Mouse (Mus musculus) T-helper 2 cell (primary cell): ENCODE data around the gene St6gal2.

Source experiments
- in situ Hi-C: fragments of 300-600 bp; cut with MboI, MseI; formaldehyde crosslinking; loops from one replicate; pipeline ENCODE4 v1.15.1; 2025; ENCODE audit warnings: high pct_unique_total_duplicates

Gene St6gal2

DNA sequence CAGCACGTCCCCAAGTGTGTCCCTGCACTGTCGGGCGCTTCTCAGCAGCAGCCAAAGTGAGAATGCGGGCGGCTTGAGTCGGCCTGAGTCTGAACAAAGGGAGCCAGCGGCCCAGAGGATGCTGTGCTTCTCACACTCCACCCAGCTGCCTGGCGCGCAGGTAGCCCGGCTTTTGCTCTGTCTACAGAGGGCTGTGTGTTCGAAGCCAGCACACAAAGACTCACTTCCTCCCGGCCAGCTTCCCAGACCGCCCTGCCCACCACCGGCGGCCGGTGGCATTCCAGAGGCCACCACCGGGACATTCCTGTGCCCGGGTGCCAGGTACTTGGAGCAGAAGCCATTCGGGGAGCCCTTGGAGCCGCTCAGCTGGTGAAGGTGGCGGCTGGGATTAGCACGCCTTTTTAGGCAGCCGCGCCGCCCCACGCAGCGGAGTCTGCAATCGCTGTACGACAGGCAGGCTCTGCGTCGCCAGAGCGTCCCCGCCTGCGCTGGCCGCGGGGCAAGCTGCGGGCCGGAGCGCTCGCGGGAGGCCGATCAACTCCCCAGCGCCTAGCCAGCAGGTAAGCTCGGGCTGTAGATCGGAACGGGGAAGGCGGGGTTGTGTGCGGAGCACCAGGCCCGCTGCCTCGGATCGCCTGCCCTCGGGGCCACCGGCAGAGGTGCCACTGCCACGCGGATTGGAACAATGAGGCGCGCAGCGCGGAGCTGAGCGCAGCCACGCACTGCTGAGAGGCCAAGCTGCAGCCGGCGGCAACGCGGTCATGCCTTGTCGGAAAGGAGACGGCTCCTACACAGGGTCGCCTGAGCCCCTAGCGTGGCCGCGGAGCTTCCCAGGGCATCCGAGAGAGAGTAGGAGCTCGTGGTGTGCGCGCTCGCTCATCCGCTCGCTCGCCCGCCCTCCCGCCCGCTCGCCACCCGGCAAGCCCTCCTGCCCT, at the start of gene St6gal2:
TSS of gene St6gal2 (plus strand) at position 133 of the 935 bp plus-strand sequence.
- in situ Hi-C loops, result no loop called here

DNA sequence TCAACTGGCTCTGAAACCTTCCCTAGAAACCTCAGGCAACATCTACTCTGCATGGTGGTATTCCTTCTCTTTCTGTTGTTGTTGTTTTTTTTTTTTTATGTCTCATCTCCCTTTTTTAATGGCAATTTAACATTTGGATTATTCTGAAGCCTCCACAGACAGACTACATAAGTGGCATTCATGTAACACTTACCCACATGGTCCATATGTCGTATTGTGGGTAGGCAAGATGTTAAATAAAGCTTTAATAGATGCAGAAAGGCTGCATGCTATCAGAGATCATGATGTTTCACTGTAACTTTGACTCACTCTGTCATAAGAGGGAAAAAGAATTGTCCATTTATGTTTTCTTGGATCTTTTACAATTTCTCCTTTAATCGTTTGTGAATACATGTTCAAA, 39.1 kb upstream of the St6gal2 start:
- in situ Hi-C loops, result no loop called here

DNA sequence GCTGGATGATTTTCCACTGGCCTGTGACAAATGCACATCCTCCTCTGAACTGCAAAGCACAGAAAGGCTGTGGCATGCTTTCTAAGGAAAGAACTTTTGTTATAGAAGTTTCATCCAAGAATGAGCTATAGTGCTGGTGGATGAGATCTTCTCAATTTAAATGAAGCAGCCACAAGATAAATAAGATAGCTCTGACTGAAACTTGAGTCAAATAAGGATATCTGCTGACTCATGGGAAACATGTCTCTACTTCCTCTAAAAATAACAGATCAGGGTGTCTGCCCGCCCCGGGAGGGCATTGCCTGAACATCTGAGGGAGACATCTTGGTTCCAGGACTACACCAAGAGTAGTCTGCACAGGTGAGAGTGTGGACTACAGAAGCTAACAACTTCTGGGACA, 28.7 kb upstream of the St6gal2 start:
- in situ Hi-C loops, result no loop called here

DNA sequence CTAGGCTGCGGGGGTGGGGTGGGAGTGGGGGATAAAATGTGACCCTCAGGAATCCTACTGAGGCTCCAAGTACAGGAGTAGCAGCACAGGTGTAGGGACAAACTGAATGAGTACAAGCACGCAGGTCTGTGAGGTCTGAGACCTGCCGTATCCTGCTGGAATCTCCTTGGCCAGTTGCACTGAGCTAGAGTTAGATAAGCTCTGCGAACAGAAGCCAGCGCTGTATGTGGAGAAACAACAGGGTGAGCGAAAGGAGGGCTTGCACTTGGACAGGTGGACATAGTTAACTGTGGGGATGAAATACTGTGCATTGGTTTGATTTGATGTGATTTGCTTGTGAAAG, 974 bp downstream of the St6gal2 start:
- in situ Hi-C loops, result no loop called here

DNA sequence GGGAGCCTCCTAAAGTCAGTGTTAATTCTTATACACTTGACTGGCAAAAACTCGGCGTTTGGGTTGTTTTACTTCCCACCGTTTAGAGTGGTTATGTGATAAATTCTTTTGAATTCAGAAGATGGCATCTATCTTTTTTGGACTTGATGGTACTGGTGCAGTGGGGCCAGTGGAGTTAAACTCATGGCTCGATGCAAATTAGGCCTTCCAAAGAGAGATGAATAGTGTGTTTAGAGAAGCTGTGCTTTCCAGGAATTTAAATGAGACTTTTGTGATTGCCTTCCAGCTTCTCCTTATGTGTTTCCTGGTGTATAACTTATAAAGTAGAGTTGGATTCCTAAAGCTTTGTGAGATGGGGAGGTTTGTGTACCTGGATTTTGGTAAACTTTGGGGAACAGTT, 1.5 kb downstream of the St6gal2 start:
- in situ Hi-C loops, result no loop called here

DNA sequence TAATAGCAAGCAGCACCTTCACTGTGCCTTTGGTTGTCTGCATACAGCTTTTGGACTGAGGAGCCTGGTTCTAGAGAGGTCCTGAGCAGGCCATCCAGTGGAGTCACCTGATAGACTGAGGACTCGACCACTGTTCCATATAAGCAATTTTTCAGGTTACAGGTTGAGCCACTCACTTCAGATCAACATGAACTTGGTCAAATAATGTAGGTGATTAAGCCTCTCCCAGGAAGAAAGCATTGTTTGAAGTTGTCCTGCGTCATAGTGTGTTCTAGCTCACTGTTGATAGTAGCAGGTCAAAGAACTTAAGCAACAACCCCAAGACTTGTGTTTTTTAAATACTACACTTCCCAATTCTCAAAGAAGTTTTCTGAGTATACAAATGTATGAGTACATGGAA, 5.8 kb downstream of the St6gal2 start:
- in situ Hi-C loops, result no loop called here

DNA sequence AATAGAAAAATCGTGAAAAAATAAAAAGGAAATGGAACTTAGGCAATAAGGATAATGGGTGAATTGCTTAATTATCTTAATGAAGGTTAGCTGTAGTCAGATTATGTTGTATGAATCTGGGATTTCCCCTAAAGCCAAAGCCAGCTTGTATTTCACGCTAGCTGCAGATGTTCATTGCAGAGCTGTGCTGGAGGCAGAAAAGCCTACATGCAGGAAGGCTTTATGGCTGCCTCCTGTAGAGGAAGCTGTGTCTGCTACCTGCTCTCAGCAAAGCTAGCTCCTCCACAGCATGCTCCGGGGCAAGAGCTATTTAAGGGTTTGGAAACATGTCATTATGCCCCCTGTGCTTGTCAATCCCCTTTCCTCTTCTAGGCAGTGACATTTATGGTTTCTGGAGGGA, 9.3 kb downstream of the St6gal2 start:
- in situ Hi-C loops, result no loop called here

DNA sequence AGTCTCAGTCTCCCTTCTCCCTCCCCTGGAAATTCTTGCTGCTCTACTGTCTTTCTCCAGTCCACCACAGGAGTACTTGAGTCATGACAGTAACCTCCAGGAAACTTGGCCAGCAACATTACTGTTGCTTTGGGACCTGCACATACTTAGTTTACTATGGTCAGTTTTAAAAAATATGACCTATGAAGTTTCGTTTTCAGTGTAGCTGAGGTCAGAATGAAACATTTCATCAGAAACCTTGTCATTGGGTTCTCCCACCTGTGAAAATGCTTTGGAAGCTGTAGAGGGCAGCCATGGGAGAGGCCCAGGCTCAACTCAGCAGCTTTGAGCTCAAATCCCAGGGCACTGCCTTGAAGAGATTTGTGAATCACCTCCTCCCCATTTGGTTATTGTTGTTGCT, 15.0 kb downstream of the St6gal2 start:
- in situ Hi-C loops, result no loop called here

DNA sequence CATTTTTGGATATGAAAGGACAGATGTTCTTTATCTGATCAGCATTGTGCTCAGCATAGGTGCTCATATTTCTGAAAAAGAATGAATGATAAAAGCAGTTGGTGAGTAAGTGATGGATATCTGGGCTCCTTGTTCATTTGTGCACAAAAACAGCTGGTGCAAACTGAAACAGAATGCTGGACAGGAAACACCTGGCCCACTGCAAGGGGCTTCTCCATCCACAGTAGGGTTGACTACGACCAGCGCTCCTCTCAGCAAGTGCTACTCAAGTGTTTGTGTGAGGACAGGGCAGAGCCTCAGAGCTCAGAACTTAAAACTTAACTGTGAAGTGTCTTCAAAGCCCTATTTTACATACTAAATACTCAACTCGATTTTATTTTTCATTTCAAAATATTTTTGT, 22.4 kb downstream of the St6gal2 start:
- in situ Hi-C loops, result no loop called here

DNA sequence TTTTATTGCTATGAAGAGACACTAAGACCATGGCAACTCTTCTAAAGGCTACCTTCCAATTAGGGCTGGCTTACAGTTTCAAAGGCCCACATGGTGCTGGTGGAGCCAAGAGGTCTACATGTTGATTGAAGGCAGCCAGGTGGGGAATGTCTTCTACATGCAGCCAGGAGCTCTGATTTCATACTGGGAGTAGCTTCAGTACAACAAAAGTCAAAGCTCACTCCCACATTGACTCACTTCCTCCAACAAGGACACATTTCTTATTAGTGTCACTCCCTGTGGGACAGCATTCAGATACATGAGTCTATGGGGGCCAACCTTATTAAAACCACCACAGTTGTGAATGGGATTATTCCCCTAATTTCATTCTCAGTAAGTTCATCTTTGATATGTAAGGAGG, 23.8 kb downstream of the St6gal2 start:
- in situ Hi-C loops, result no loop called here

DNA sequence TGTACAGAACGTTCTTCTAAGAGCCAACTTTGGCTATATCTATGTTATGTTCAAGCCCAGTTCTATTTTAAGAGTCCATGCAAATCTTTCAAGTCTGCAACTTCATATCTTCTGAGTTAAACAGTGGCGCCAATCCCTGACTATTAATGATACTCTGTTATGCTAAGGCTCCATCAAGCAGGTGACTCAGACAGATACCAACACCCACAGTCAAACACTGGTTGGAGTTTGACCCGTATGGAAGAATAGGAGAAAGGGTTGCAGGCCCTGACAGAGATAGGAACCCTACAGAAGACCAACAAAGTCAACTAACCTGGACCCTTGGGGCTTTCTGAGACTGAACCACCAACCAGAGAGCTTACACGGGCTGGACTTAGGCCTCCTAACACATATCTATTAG, 30.8 kb downstream of the St6gal2 start:
- in situ Hi-C loops, result no loop called here

DNA sequence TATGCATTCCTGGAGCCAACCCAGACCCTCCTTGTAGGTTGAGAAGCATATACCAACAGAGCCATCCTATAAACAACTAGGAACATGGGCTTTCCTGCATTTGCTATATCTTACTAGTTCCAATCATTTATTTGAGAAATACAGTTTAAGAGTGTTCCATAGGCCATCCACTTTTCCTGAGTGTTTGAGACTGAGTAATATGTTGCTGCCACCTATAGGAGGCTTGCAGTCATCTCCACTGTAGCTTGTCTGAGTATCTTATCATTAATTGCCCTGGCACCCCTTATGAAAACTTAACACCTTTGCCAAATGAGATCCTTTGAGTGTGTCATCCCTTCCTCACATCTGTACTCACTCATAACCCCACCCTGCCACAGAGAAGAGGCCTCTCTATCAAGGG, 32.2 kb downstream of the St6gal2 start:
- in situ Hi-C loops, result no loop called here

DNA sequence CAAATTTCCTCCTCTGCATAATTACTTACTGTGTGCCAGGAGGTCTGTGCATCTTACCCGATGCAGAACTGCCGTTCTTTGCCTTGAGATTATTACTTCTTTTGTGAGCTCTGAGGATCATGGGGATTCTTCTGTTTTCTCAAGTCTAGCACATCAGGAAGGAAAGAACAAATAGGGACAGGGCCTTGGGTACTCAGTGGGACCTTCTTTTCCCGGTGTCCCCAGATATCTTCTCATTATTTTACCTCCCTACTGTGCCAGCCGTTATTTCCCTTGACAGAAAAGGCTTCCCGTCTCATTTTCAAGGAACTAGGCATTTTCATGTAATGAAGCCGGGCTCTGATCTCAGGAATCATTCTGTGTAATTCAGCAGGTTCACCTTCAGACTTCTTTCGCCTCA, 34.2 kb downstream of the St6gal2 start:
- in situ Hi-C loops, result no loop called here

DNA sequence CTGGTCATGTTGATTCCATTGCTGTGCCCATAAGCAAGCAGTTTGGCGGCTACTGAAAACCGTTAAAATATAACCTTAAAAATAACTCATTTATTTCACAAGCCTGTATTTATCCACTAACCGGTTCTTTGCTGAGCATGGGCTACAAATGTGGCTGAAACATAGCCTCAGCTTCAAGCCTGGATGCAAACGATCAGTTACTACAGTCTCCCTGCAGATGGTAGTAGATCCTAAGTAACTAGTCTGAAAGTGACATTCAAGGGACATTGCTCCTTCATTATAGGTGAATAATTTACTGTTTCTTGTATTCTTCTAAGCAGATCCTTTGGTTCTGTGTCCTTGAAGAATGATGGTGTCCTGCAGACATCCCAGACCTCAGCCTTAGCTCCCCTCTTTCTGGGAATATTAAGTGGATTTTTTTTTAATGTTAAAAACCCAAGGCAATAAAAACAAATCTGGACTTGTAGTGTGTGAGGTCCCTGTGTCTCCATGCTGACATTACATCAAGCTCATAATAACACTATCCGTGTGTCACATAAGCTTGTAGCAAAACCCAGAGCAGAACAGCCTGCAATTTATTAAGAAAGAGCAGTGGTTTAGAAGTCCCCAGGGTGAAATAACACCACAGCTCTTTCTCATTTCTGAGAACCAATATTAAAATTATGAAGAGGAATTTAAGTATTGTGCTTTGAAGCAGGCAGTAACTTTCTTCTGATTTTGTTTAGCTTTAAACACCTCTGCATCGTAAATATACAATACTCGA, 39.1 kb downstream of the St6gal2 start:
- in situ Hi-C loops, result no loop called here

DNA sequence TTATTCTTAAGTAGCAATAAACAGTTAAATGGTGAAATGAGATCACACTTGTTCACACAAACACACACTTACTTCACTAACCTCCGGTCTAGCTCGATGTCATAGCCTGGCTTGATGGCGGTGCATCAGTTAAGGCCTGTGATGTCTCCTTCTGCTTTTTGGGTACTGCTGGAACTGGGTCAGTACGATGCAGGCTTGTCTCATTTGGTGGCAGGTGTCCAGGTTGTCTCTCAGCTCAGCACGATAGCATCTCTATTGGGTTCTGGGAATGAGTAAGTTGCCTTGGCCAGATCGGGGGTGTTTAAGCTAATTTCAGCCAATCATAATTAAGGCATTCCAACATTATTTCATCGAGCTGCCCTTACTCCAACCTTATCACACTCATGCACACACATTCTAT, 86.7 kb downstream of the St6gal2 start:
- in situ Hi-C loops, result no loop called here

DNA sequence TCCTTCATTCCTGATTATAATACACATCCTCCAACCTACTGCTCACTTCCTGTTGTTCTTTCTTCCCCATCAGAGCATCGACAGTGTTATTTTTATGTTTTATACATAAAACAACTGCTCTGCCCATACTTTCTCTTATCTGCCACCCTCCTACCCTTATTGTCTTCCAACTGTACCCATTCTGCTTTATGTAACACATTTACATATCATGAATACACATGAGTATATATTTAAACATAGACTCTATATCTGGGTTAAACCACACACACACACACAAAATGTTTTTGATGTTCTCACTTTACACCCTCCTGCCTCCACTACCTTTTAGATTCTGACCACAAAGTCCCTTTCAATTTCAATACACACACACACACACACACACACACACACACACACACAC, 103.3 kb downstream of the St6gal2 start:
- in situ Hi-C loops, result no loop called here

DNA sequence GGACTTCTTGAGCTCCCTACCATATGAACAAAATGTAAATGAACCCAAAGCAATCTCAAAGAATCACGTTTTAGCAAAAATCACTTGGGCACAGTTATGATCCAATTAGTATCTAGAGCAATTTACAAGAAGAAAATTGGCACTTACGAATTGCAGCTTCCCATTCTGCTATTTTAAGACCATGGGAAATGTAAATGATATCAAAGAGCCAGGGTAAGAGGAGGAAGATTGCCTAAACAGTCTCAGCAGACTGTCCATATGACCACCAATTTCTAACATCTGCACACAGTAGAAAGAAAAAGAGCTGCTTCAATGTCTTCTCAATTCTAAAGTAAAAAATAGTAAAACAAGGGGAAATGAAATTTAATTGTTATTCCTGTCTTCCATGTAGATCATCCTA, 116.6 kb downstream of the St6gal2 start:
- in situ Hi-C loops, result no loop called here
